Mouse (Mus musculus): Measurements from ENCODE around the gene Lcn2. TPM values are rescaled to one million over a fixed set of nuclear protein-coding genes. Genes with fewer than 3 reads are reported as not detected.

Lcn2 gene
- total and polyA plus RNA-seq, 2 experiments from 2014 or later = 0.31 to 0.80 TPM

DNA sequence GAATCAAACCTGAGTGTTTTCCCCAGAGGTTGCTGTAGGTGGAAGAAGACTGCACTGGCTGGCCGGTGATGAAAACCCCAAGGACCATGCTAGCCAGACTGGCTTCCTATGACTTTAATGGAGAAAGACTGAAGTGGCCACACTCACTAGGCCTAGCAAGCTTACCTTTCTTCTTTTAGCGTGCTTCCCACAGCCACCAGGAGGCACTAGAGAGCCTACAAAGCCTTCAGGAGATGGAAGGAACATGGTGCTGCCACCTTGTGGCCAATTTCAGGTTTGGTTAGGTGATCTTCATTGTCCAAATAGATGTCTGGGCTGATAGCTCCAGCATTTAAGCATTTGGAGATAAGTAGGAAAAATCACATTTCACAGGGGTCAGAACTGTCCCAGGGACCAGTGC is 16.6 kb upstream of the Lcn2 start:
- peaks cover 18% of the 10 kb centered on the region for H3K36me3 ChIP-seq (ENCODE audit: insufficient read depth, low read length)
- ATAC-seq (peak; percentile 49; the same call in 1 of the 2 replicates), DNase-seq (ENCODE audit: low spot score) (peak; percentile 98)
- WGBS = 24% methylated on average over 2 of the region's 2 CpGs
- H3K4me2 ChIP-seq (ENCODE audit: low read depth, low read length) = no peak overlapping the region
- H3K4me1 ChIP-seq (ENCODE audit: insufficient read depth, low read length) = no peaks in the 10 kb centered on the region
- no peaks in the 10 kb centered on the region for H3K9me3 ChIP-seq (ENCODE audit: low read length)
- peak; percentile 100 for TF ChIP-seq CTCF (IDR thresholded peaks at IDR 0.05; ENCODE audit: low read depth)
- H3K27ac ChIP-seq = no peak overlapping the region
- H3K27me3 ChIP-seq (ENCODE audit: insufficient read depth, low read length) = no peaks in the 10 kb centered on the region
- no peak overlapping the region for H3K9ac ChIP-seq (replicated peaks; ENCODE audit: low read length)
- H3K4me3 ChIP-seq (ENCODE audit: low read length) = no peak overlapping the region

DNA sequence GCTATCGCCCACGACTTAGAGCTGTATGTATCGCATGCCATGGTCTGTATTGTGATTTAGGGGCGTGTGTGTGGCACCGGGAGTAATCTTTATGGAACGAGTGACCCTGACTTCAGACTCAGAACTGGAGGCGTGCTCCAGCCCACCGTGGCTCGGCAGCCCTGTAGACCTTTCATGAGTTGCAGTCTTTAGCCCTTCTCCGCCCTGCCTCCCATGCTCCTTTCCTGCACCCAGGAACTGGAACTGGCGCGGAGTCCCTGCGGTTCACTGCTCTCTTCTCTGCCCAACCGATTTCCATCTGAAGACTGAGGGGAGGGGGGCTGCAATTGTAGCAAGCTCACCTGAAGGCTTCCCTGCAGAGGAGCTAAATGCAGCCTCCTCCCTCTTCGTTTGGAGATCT is 8.6 kb upstream of the Lcn2 start:
- H3K27me3 ChIP-seq (ENCODE audit: insufficient read depth, low read length) = no peaks in the 10 kb centered on the region
- under 1% methylated on average over 15 of the region's 15 CpGs for WGBS
- ATAC-seq (no peak), DNase-seq (ENCODE audit: low spot score) (no peak)
- H3K4me1 ChIP-seq (ENCODE audit: insufficient read depth, low read length) = peaks cover 8% of the 10 kb centered on the region; the same call in 1 of the 2 replicates
- H3K9ac ChIP-seq (replicated peaks; ENCODE audit: low read length) = peak overlapping the region; percentile 83
- no peaks in the 10 kb centered on the region for H3K9me3 ChIP-seq (ENCODE audit: low read length)
- peak overlapping the region; percentile 91 for H3K4me2 ChIP-seq (ENCODE audit: low read depth, low read length)
- no peak for TF ChIP-seq CTCF (IDR thresholded peaks at IDR 0.05; ENCODE audit: low read depth)
- H3K27ac ChIP-seq = peak overlapping the region; percentile 90
- peak overlapping the region; percentile 93 for H3K4me3 ChIP-seq (ENCODE audit: low read length)
- H3K36me3 ChIP-seq (ENCODE audit: insufficient read depth, low read length) = peaks cover 11% of the 10 kb centered on the region; the same call in 1 of the 2 replicates

DNA sequence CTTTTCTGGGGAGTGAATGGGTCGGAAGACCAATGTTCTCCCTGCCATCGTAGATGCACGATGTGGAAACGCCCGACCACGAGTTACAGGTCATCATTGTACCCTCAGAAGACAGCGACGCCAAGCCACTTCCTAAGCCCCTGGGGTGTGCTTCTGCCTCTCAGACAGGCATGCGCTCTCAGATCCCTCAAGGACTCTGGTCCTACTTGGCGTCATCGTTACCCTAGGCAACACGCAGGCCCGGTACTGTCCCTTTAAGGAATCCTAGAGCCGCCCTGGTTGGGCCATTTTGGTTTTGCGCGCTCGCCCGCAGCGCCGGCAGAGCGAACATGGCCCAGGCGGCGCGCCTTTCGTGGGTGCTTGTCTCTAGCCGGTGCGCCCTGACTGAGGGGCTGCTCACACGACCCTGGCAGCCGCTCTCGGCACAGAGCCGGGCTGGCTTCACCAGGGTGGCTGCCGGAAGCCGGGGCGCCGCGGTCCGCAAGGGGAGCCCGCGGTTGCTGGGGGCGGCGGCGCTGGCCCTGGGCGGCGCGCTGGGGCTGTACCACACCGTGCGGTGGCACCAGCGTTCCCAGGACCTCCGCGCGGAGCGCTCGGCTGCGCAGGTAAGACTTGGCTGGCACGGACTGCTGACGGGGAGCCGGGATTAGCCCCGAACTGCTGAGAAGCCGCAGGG is 8.0 kb upstream of the Lcn2 start:
- ATAC-seq (peak; percentile 96), DNase-seq (ENCODE audit: low spot score) (peak; percentile 96)
- WGBS = under 1% methylated on average over 58 of the region's 59 CpGs
- Histone ChIP-seq H3K36me3 (ENCODE audit: insufficient read depth, low read length) (peaks cover 8% of the 10 kb centered on the region; the same call in 1 of the 2 replicates), H3K27me3 (ENCODE audit: insufficient read depth, low read length) (no peaks in the 10 kb centered on the region), H3K4me3 (ENCODE audit: low read length) (peak overlapping the region; percentile 93), H3K9ac (replicated peaks; ENCODE audit: low read length) (peak overlapping the region; percentile 83), H3K9me3 (ENCODE audit: low read length) (no peaks in the 10 kb centered on the region), H3K27ac (peak overlapping the region; percentile 90), H3K4me2 (ENCODE audit: low read depth, low read length) (peak overlapping the region; percentile 91), H3K4me1 (ENCODE audit: insufficient read depth, low read length) (peaks cover 8% of the 10 kb centered on the region; the same call in 1 of the 2 replicates)
- TF ChIP-seq CTCF (IDR thresholded peaks at IDR 0.05; ENCODE audit: low read depth) = no peak

DNA sequence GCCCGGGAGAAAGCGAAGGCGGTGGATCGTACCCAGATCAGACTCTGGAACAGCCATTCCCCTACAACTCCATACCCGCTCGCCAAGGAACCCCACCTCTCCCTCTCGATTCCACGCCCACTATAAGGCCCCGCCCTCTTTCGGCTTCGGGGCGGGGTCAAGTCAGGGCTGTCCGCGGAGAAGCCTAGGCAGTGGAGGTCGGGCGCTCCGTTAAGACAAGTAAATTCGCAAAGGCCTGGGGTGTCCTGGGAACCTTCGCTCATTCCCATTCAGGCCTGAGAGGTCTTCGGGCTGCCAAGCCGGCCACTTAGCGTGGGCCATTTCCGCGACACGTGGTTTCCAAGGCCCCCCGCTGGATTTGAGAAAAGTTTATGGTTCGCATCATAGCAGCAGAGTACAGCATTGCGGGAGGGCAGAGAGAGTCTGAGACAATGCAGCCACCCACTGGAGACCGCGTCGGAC is 7.5 kb upstream of the Lcn2 start, which contains the start of gene Ptges2:
Ptges2 (plus strand) TSS at position 413 of the 462 bp plus-strand sequence.
- peaks cover 8% of the 10 kb centered on the region; the same call in 1 of the 2 replicates for H3K4me1 ChIP-seq (ENCODE audit: insufficient read depth, low read length)
- TF ChIP-seq CTCF (IDR thresholded peaks at IDR 0.05; ENCODE audit: low read depth) = no peak
- ATAC-seq = peak; percentile 95
- H3K36me3 ChIP-seq (ENCODE audit: insufficient read depth, low read length) = peaks cover 5% of the 10 kb centered on the region; the same call in 1 of the 2 replicates
- no peaks in the 10 kb centered on the region for H3K9me3 ChIP-seq (ENCODE audit: low read length)
- peak within 1 kb of the TSS; percentile 91 for H3K4me2 ChIP-seq (ENCODE audit: low read depth, low read length)
- peak within 1 kb of the TSS; percentile 93 for H3K4me3 ChIP-seq (ENCODE audit: low read length)
- no peaks in the 10 kb centered on the region for H3K27me3 ChIP-seq (ENCODE audit: insufficient read depth, low read length)
- peak within 1 kb of the TSS; percentile 90 for H3K27ac ChIP-seq
- peak within 1 kb of the TSS; percentile 83 for H3K9ac ChIP-seq (replicated peaks; ENCODE audit: low read length)
- peak; percentile 96 for DNase-seq (ENCODE audit: low spot score)
- WGBS = under 1% methylated on average over 31 of the region's 31 CpGs

DNA sequence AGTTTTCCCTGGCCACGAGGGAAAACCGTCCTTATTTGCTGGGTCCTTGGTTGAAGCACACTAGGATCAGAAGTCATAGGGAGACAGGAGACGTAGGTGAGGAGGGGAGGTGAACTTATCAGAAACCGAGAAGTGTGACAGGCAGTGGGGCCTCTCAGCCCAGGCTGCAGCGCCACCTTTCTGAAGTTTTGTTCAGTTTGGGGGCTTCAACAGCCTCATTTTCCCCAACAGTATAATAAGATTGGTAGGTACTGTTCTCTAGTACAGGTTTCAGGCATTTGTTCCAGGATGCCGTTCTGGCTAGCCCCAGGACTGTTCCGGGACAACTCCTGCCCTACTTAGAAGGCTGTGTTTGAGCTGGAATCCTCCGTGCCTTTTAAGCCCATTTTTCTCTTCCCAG is 6.9 kb upstream of the Lcn2 start:
- DNase-seq (ENCODE audit: low spot score) (peak; percentile 60), ATAC-seq (no peak)
- peak; percentile 65 for TF ChIP-seq CTCF (IDR thresholded peaks at IDR 0.05; ENCODE audit: low read depth)
- Histone ChIP-seq H3K4me2 (ENCODE audit: low read depth, low read length) (peak overlapping the region; percentile 91), H3K9ac (replicated peaks; ENCODE audit: low read length) (peak overlapping the region; percentile 83), H3K36me3 (ENCODE audit: insufficient read depth, low read length) (no peaks in the 10 kb centered on the region), H3K27me3 (ENCODE audit: insufficient read depth, low read length) (no peaks in the 10 kb centered on the region), H3K4me1 (ENCODE audit: insufficient read depth, low read length) (peaks cover 8% of the 10 kb centered on the region; the same call in 1 of the 2 replicates), H3K9me3 (ENCODE audit: low read length) (no peaks in the 10 kb centered on the region), H3K27ac (peak overlapping the region; percentile 90), H3K4me3 (ENCODE audit: low read length) (peak overlapping the region; percentile 93)
- 3% methylated on average over 8 of the region's 8 CpGs for WGBS

DNA sequence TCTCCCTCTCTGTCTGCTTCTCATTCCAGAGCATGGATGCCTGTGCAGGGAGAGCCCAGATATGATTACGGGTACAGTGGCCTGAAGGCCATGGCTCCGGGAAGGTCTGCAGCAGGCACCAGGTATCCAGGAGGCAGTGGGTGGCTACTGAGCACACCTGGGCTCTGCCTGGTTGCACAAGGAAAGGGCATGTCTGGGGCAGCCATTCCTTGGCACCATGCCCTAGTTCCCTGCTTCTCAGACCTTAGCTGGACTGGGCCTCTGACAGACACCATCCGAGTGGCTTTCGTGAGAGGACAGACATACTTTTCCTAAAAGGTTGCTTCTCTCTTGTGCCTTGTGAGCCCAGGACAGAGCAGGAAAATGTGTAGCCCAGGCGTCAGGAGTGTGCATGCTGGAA is 4.0 kb upstream of the Lcn2 start:
- H3K4me3 ChIP-seq (ENCODE audit: low read length) = no peak overlapping the region
- H3K9me3 ChIP-seq (ENCODE audit: low read length) = no peaks in the 10 kb centered on the region
- H3K27me3 ChIP-seq (ENCODE audit: insufficient read depth, low read length) = no peaks in the 10 kb centered on the region
- H3K27ac ChIP-seq = no peak overlapping the region
- H3K4me1 ChIP-seq (ENCODE audit: insufficient read depth, low read length) = peaks cover 4% of the 10 kb centered on the region; the same call in 1 of the 2 replicates
- no peak overlapping the region for H3K4me2 ChIP-seq (ENCODE audit: low read depth, low read length)
- TF ChIP-seq CTCF (IDR thresholded peaks at IDR 0.05; ENCODE audit: low read depth) = no peak
- ATAC-seq (no peak), DNase-seq (ENCODE audit: low spot score) (no peak)
- 78% methylated on average over 5 of the region's 5 CpGs for WGBS
- H3K9ac ChIP-seq (replicated peaks; ENCODE audit: low read length) = no peak overlapping the region
- H3K36me3 ChIP-seq (ENCODE audit: insufficient read depth, low read length) = no peaks in the 10 kb centered on the region

DNA sequence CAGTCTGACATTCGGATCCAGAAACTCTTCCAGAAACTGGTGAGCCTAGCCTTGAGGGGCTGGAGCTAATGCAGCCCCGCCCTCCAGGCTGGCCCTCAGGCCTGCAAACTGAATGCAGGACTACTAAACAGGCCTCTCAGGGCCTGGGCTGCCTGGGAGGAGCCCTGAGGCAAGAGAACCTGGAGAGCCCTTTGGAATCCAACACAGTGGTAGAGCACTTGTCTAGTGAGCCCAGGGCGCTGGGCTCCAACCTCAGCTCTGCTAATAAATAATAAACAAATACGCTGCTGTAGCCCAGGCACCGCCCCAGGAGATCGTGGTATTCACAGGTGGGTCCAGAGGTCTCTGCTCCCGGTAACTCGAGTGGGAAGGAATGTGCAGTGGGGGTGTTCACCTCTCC is 2.8 kb upstream of the Lcn2 start:
- WGBS = 81% methylated on average over 8 of the region's 8 CpGs
- H3K9me3 ChIP-seq (ENCODE audit: low read length) = no peaks in the 10 kb centered on the region
- no peak overlapping the region for H3K4me2 ChIP-seq (ENCODE audit: low read depth, low read length)
- no peak overlapping the region for H3K9ac ChIP-seq (replicated peaks; ENCODE audit: low read length)
- no peak overlapping the region for H3K27ac ChIP-seq
- no peak overlapping the region for H3K4me3 ChIP-seq (ENCODE audit: low read length)
- DNase-seq (ENCODE audit: low spot score) (no peak), ATAC-seq (no peak)
- H3K36me3 ChIP-seq (ENCODE audit: insufficient read depth, low read length) = no peaks in the 10 kb centered on the region
- TF ChIP-seq CTCF (IDR thresholded peaks at IDR 0.05; ENCODE audit: low read depth) = no peak
- H3K4me1 ChIP-seq (ENCODE audit: insufficient read depth, low read length) = no peaks in the 10 kb centered on the region
- no peaks in the 10 kb centered on the region for H3K27me3 ChIP-seq (ENCODE audit: insufficient read depth, low read length)

All from hindbrain, postnatal 0 days (tissue).